Mouse (Mus musculus) lung, adult 2 months (tissue): ENCODE measurements around the gene Il17a. TPM values are rescaled to one million over a fixed set of nuclear protein-coding genes. Genes with fewer than 3 reads are reported as not detected.
"Not testable (repeated sequence)": the region's sequence is repeated elsewhere in the genome, so short reads cannot be mapped to it uniquely, and the experiment has no call there.

Experiments used
- DNase-seq: peaks from one replicate; pipeline ENCODE4 v3.0.0; 2022
- H3K4me1 ChIP-seq: fragments of 200-500 bp; 2 replicates; pipeline ENCODE4 v1.6.1; 2011; ENCODE audit warnings: low read length; ENCODE audit not compliant: control insufficient read depth, insufficient read depth
- H3K4me3 ChIP-seq: fragments of 200-500 bp; replicated peaks from 2 replicates; pipeline ENCODE3; 2011; ENCODE audit warnings: low read depth, mild to moderate bottlenecking, control low read depth, low read length; ENCODE audit errors: extremely low read depth
- CTCF ChIP-seq: fragments of 200-500 bp; IDR thresholded peaks from 2 replicates; pipeline ENCODE4 v1.5.1; 2011; ENCODE audit warnings: mild to moderate bottlenecking, low read length, control low read depth; ENCODE audit not compliant: insufficient read depth
- POLR2A ChIP-seq: fragments of 200-500 bp; IDR thresholded peaks from 2 replicates; pipeline ENCODE4 v1.6.1; 2011; ENCODE audit warnings: low read depth, mild to moderate bottlenecking, control low read depth, low read length, borderline replicate concordance; ENCODE audit errors: extremely low read depth
- WGBS: fragments of 180-500 bp; shearing (Covaris S2); methylation state at CpG from one replicate; pipeline ENCODE4 v1.1.7; 2018; 5-methylcytosine and 5-hydroxymethylcytosine counted together
- polyA plus RNA-seq: library from polyadenylated mRNA; depleted of rRNA; stranded (reverse); fragments of >200 nt; gene quantifications from 2 replicates; pipeline ENCODE4 v1.2.3, GENCODE M21; 2012

The Il17a gene
- polyA plus RNA-seq, 1 experiment, result not detected

- H3K4me1 ChIP-seq, result no peaks in the 10 kb centered on the region
- no peak for DNase-seq
- H3K4me3 ChIP-seq, result no peak overlapping the region
- 73% methylated on average over 4 of the region's 4 CpGs for WGBS
- TF ChIP-seq CTCF, result no peak
- no peak for TF ChIP-seq POLR2A
These were observed 5.9 kb downstream of the Il17a start for GRCm38 (mm10) chr1:20736572-20736971.

DNA sequence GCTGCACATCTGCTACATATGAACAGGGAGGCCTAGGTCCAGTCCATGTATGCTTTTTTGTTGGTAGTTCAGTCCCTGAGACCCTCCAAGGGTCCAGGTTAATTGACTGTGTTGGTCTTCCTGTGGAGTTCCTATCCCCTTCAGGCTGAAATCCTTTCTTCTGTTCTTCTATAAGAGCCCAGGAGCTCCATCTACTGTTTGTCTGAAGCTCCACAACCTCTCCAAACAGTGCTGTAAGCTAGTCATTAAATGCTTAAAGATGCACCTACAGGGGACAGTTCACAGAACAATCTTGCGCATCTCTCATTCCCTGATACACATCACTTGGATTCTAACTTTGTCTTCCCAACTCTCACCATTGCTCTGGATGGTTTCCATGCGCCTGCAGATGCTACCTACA lies 7.8 kb downstream of the Il17a start:
- Histone ChIP-seq H3K4me3 (no peak overlapping the region), H3K4me1 (no peaks in the 10 kb centered on the region)
- 82% methylated on average over 2 of the region's 2 CpGs for WGBS
- TF ChIP-seq CTCF, result no peak
- no peak for TF ChIP-seq POLR2A
- no peak for DNase-seq

DNA sequence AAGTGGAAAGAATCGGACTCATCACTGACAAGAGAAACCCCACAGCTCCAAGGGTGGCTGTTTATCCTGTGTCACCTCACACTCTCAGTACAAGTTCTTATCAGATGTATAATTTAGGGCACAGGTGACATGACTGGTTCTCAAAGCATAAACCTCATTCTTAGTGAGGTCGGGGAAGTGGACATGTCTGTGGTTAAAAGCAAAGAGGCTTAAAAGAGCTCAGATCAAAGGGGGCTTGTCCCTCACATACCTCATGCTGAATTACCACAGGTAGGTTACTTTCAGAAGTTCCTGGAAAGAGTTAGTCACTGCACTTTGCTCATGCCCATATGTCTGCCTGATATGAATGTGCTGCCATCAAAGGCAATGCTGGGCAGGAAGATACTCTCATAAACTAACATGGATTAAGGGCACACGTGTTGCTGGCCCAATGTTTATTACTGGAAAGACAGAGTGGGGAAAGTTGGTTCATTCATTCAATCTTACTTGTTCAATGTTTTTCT lies 9.8 kb downstream of the Il17a start:
- Histone ChIP-seq H3K4me1 (no peaks in the 10 kb centered on the region), H3K4me3 (no peak overlapping the region)
- no peak for DNase-seq
- TF ChIP-seq POLR2A (no peak), CTCF (no peak)
- 46% methylated on average over 3 of the region's 3 CpGs for WGBS

GRCm38 (mm10) chr1:20754439-20754838 lies 23.7 kb downstream of the Il17a start:
- H3K4me1 ChIP-seq, result no peaks in the 10 kb centered on the region
- WGBS, result 76% methylated on average over 10 of the region's 10 CpGs
- no peak overlapping the region for H3K4me3 ChIP-seq
- TF ChIP-seq POLR2A (no peak), CTCF (no peak)
- DNase-seq, result no peak

DNA sequence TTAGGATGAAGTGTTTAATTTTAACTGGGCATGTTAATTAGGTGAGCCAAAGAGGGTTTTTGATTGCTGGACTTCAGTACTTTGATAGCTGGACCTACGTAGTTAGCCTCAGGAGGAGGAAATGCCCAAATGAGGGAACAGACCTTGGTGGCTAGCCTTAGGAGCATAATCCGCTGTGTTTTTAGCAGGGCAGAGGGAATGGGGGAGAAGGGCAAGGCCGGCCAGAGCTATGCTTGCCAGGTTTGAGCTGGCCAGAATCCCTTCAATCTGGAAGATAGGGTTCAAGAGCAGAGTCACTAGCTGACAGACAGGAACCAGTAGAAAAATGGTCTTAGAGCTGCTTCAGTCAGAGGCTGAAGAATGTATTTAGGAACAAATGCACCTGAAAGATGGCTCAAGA lies 26.9 kb downstream of the Il17a start:
- WGBS, result 85% methylated on average over 3 of the region's 3 CpGs
- TF ChIP-seq POLR2A (no peak), CTCF (no peak)
- no peak for DNase-seq
- Histone ChIP-seq H3K4me1 (no peaks in the 10 kb centered on the region), H3K4me3 (no peak overlapping the region)

DNA sequence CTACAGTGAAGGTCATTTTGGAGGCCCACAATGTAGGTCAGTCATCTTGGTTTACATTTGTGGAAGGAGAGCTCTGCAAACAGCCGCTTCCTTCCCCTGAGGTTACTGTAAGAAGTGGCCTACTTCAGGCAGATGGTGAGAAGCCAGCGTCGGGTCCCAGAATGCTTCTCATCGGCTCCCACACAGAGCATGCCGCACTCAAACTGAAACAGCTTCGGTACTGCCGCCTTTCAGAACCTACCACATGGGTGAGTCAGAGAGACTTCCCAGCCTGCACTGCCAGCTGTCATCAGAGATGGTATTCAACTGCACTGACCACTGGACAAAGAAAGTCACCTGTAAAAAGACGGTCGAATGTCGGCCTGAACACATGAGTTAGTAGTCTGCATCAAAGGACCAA lies 29.1 kb downstream of the Il17a start:
- Histone ChIP-seq H3K4me1 (no peaks in the 10 kb centered on the region), H3K4me3 (no peak overlapping the region)
- WGBS, result 60% methylated on average over 10 of the region's 10 CpGs
- TF ChIP-seq POLR2A, result no peak
- TF ChIP-seq CTCF, result no peak
- no peak for DNase-seq

- Histone ChIP-seq H3K4me1 (no peaks in the 10 kb centered on the region), H3K4me3 (no peak overlapping the region)
- WGBS, result 72% methylated on average over 5 of the region's 5 CpGs
- no peak for TF ChIP-seq CTCF
- TF ChIP-seq POLR2A, result no peak
- no peak for DNase-seq
These were observed 29.6 kb downstream of the Il17a start for GRCm38 (mm10) chr1:20760331-20760730.

- TF ChIP-seq POLR2A, result no peak
- no peak for TF ChIP-seq CTCF
- no peak overlapping the region for H3K4me3 ChIP-seq
- DNase-seq, result no peak
- no peaks in the 10 kb centered on the region for H3K4me1 ChIP-seq
- WGBS, result 71% methylated on average over 4 of the region's 4 CpGs
These were observed 30.7 kb downstream of the Il17a start for GRCm38 (mm10) chr1:20761411-20761810.

GRCm38 (mm10) chr1:20766526-20766925 lies 35.8 kb downstream of the Il17a start:
- TF ChIP-seq POLR2A, result no peak
- TF ChIP-seq CTCF, result no peak
- WGBS, result 73% methylated on average over 6 of the region's 6 CpGs
- Histone ChIP-seq H3K4me1 (no peaks in the 10 kb centered on the region), H3K4me3 (no peak overlapping the region)
- DNase-seq, result no peak

- H3K4me3 ChIP-seq, H3K4me1 ChIP-seq, DNase-seq: not testable (repeated sequence)
- 75% methylated on average over 4 of the region's 4 CpGs for WGBS
These were observed 43.5 kb downstream of the Il17a start for GRCm38 (mm10) chr1:20774026-20774730.
